Mouse (Mus musculus): ENCODE measurements around the gene 1700012B07Rik.

GRCm38 (mm10) chr11:109797531-109797930 lies 30.3 kb downstream of the 1700012B07Rik start:
- TF ChIP-seq CTCF (IDR thresholded peaks at IDR 0.05; ENCODE audit: low read depth) (no peak), EP300 (optimal IDR thresholded peaks at IDR 0.05) (no peak)
